In the genomic region with DNA sequence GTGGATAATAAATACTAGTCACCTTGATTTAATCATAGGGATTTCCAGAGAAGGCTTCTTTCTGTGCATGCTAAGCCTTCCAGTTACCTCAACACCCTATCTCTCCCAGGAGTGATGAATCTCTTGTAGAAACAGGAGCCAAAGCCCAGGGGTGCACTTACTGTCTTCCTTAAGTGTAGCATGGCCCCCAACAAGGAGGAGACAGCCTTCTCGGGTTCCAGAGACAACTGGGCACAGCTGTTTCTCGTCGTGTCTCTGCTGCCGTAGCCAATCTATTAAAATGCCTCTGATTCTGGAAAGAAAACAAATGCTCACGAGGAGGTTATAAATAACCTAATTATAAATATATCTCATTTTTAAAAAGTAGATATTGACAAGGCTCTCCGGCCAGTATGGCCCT, we compare ENCODE assay signal across 25 mouse cellular contexts. TPM values are rescaled to one million over a fixed set of nuclear protein-coding genes. Genes with fewer than 3 reads are reported as not detected.
DNase-seq lines count a peak whose midpoint lies in the region; ATAC-seq lines count a peak whose summit lies in the region.
"Had no signal": no experiment of that assay in that cellular context is flagged by ENCODE, and none has a peak within 500 bp of the region (broad histone marks: within the 10 kb centered on the region; RNA-seq: fewer than 3 reads in every experiment).

No protein-coding gene starts in this region.

- ATAC-seq in kidney, embryonic 14.5 days (ENCODE audit: low FRiP score, low TSS enrichment) = peak; percentile 54; the same call in 1 of the 2 replicates
- no peak; the same call in 1 of the 2 replicates for ATAC-seq in kidney, embryonic 15.5 days (replicated peaks; ENCODE audit: low FRiP score)
- ATAC-seq: activated CD4-positive, CD25-positive, alpha-beta regulatory T cell, adult 4 months; forebrain, embryonic 13.5 days; hindbrain, postnatal 0 days; intestine, embryonic 16.5 days; midbrain, embryonic 15.5 days had no signal

- no peaks in the 10 kb centered on the region for H3K9me3 ChIP-seq in kidney, embryonic 14.5 days (ENCODE audit: control insufficient read depth, low read length)
- no peaks in the 10 kb centered on the region for H3K9me3 ChIP-seq in kidney, embryonic 15.5 days (replicated peaks)
- H3K9me3 ChIP-seq: embryonic facial prominence, embryonic 12.5 days; forebrain, embryonic 13.5 days; limb, embryonic 10.5 days; liver, embryonic 15.5 days; midbrain, embryonic 15.5 days had no signal

- H3K4me2 ChIP-seq in kidney, embryonic 14.5 days (replicated peaks; ENCODE audit: low read depth, low read length) = no peak overlapping the region
- no peak overlapping the region for H3K4me2 ChIP-seq in kidney, embryonic 15.5 days
- H3K4me2 ChIP-seq: embryonic facial prominence, embryonic 12.5 days; forebrain, embryonic 13.5 days; heart, embryonic 11.5 days; liver, embryonic 15.5 days; midbrain, embryonic 15.5 days had no signal

- no peak overlapping the region for H3K27ac ChIP-seq in kidney, embryonic 14.5 days (ENCODE audit: low read depth, low read length)
- no peak overlapping the region for H3K27ac ChIP-seq in kidney, embryonic 15.5 days
- H3K27ac ChIP-seq: embryonic facial prominence, embryonic 12.5 days; forebrain, embryonic 13.5 days; hindbrain, postnatal 0 days; layer of hippocampus, adult 2 months; limb, embryonic 10.5 days; liver, embryonic 15.5 days; midbrain, embryonic 15.5 days had no signal

- no peaks in the 10 kb centered on the region for H3K36me3 ChIP-seq in kidney, embryonic 14.5 days (ENCODE audit: control insufficient read depth, insufficient read depth, low read length)
- H3K36me3 ChIP-seq in kidney, embryonic 15.5 days = no peaks in the 10 kb centered on the region
- H3K36me3 ChIP-seq: embryonic facial prominence, embryonic 12.5 days; limb, embryonic 10.5 days; liver, embryonic 15.5 days; midbrain, embryonic 15.5 days had no signal

- H3K27me3 ChIP-seq in kidney, embryonic 14.5 days (ENCODE audit: control insufficient read depth, insufficient read depth, low read length) = no peaks in the 10 kb centered on the region
- H3K27me3 ChIP-seq in kidney, embryonic 15.5 days = no peaks in the 10 kb centered on the region
- H3K27me3 ChIP-seq: embryonic facial prominence, embryonic 12.5 days; forebrain, embryonic 13.5 days; liver, embryonic 15.5 days; midbrain, embryonic 15.5 days had no signal

- 29% methylated on average over 6 of the region's 6 CpGs for WGBS in kidney, embryonic 14.5 days
- WGBS in kidney, embryonic 15.5 days = 15% methylated on average over 6 of the region's 6 CpGs

- peaks cover 13% of the 10 kb centered on the region for H3K4me1 ChIP-seq in kidney, embryonic 14.5 days (ENCODE audit: control insufficient read depth, insufficient read depth, low read length)
- peaks cover 17% of the 10 kb centered on the region for H3K4me1 ChIP-seq in kidney, embryonic 15.5 days
- H3K4me1 ChIP-seq: forebrain, embryonic 13.5 days; midbrain, embryonic 15.5 days had no signal

- no peak overlapping the region for H3K9ac ChIP-seq in kidney, embryonic 14.5 days (ENCODE audit: low read depth, low read length)
- H3K9ac ChIP-seq in kidney, embryonic 15.5 days = no peak overlapping the region
- H3K9ac ChIP-seq: embryonic facial prominence, embryonic 12.5 days; forebrain, embryonic 13.5 days; liver, embryonic 15.5 days; midbrain, embryonic 15.5 days had no signal

- no peak overlapping the region for H3K4me3 ChIP-seq in kidney, embryonic 14.5 days (ENCODE audit: low read length)
- H3K4me3 ChIP-seq in kidney, embryonic 15.5 days (replicated peaks) = no peak overlapping the region
- H3K4me3 ChIP-seq: embryonic facial prominence, embryonic 12.5 days; erythroblast, embryonic 14.5 days; forebrain, embryonic 13.5 days; layer of hippocampus, adult 2 months; limb, embryonic 10.5 days; liver, embryonic 15.5 days; midbrain, embryonic 15.5 days had no signal

- peak; percentile 37 for DNase-seq in embryo, embryonic 10.5 days (ENCODE audit: low spot score)
- DNase-seq in embryo, embryonic 9.5 days (ENCODE audit: extremely low spot score) = no peak
- DNase-seq in lung, adult 18-20 months = peak; percentile 4 to 6
- no peak for DNase-seq in lung, postnatal 25 days (ENCODE audit: low spot score)
- peak; percentile 52 for DNase-seq in mesoderm, embryonic 11.5 days (ENCODE audit: low read depth, low spot score)
- no peak for DNase-seq in right cerebral cortex, postnatal 4 days
- DNase-seq: adrenal gland, adult 8-10 months; cerebellum, adult 2 months; cerebellum, postnatal 36 days; liver; thymus, adult 18-20 months; thymus, postnatal 36 days had no signal

RNA-seq across cellular contexts. Expression of a gene that starts 48.9 kb away (rescaled TPM):
- 2.0 and 3.2 TPM in 2 replicates for polyA plus RNA-seq in kidney, embryonic 14.5 days (2014; fragmentation: Nextera tagmentation; extraction: Ambion mirVana)
- polyA plus RNA-seq in kidney, embryonic 15.5 days (2015; fragmentation: Nextera tagmentation; extraction: Ambion mirVana) = 2.3 and 2.8 TPM in 2 replicates
- polyA plus RNA-seq: activated CD4-positive, CD25-positive, alpha-beta regulatory T cell, adult 4 months; erythroblast, embryonic 14.5 days had no signal

Comparison
In these comparisons a context has a peak if more than half of its experiments do, and no peak if none do; other contexts are left out.
1. DNase-seq: peak in embryo, embryonic 10.5 days (single experiment), lung, adult 18-20 months (2 of 2) and mesoderm, embryonic 11.5 days (single experiment); none in embryo, embryonic 9.5 days (single experiment), lung, postnatal 25 days (single experiment) and right cerebral cortex, postnatal 4 days (single experiment).